25 mouse cellular contexts compared by ENCODE assay signal in genomic region chr11:94244385-94244784, GRCm38 (mm10). TPM values are rescaled to one million over a fixed set of nuclear protein-coding genes. Genes with fewer than 3 reads are reported as not detected.
DNase-seq lines count a peak whose midpoint lies in the region; ATAC-seq and TF ChIP-seq lines count a peak whose summit lies in the region.
"Had no signal": no experiment of that assay in that cellular context is flagged by ENCODE, and none has a peak within 500 bp of the region (broad histone marks: within the 10 kb centered on the region; RNA-seq: fewer than 3 reads in every experiment).

No protein-coding gene starts in this region.

- ATAC-seq in midbrain, postnatal 0 days (ENCODE audit: low FRiP score) = no peak
- ATAC-seq in embryonic facial prominence, embryonic 14.5 days (ENCODE audit: low read depth) = no peak
- no peak for ATAC-seq in hindbrain, embryonic 16.5 days

- no peak overlapping the region for H3K27ac ChIP-seq in midbrain, postnatal 0 days (ENCODE audit: low read depth, low read length)
- H3K27ac ChIP-seq in midbrain, embryonic 10.5 days (replicated peaks) = no peak overlapping the region
- H3K27ac ChIP-seq in embryonic facial prominence, embryonic 14.5 days (replicated peaks; ENCODE audit: low read depth, low read length) = peak overlapping the region; percentile 41; the same call in 1 of the 2 replicates
- H3K27ac ChIP-seq in hindbrain, embryonic 16.5 days (ENCODE audit: low read depth, low read length) = peak overlapping the region; percentile 21
- H3K27ac ChIP-seq: heart, embryonic 13.5 days; liver, embryonic 12.5 days had no signal

- DNase-seq in midbrain, postnatal 0 days (ENCODE audit: low spot score) = peak; percentile 49
- DNase-seq in midbrain, embryonic 10.5 days (ENCODE audit: low spot score) = no peak
- DNase-seq in embryonic facial prominence, embryonic 14.5 days (ENCODE audit: low spot score) = peak; percentile 31
- DNase-seq in retina, embryonic 14.5 days (ENCODE audit: low spot score) = peak; percentile 58
- DNase-seq in B cell, adult 2 months = no peak
- no peak for DNase-seq in kidney, adult 18-20 months
- DNase-seq: cerebellum, adult 9-10 months; gastrocnemius, postnatal 14 days; heart, adult 18-20 months; kidney, adult 9 months; lung, adult 2 months; lung, postnatal 36 days; right cerebral cortex, postnatal 4 days; thymus, postnatal 14 days had no signal

- H3K27me3 ChIP-seq in midbrain, postnatal 0 days (ENCODE audit: insufficient read depth, low read length) = no peaks in the 10 kb centered on the region
- H3K27me3 ChIP-seq in midbrain, embryonic 10.5 days (ENCODE audit: low read depth, poor library complexity, severe bottlenecking) = peaks cover 42% of the 10 kb centered on the region
- no peaks in the 10 kb centered on the region for H3K27me3 ChIP-seq in embryonic facial prominence, embryonic 14.5 days (replicated peaks; ENCODE audit: control insufficient read depth, insufficient read depth, low read length)
- H3K27me3 ChIP-seq in hindbrain, embryonic 16.5 days (replicated peaks; ENCODE audit: control insufficient read depth, insufficient read depth, low read length) = no peaks in the 10 kb centered on the region

- peaks cover 11% of the 10 kb centered on the region; the same call in 1 of the 2 replicates for H3K4me1 ChIP-seq in midbrain, postnatal 0 days (ENCODE audit: insufficient read depth, low read length)
- peaks cover 53% of the 10 kb centered on the region for H3K4me1 ChIP-seq in midbrain, embryonic 10.5 days
- peaks cover 50% of the 10 kb centered on the region for H3K4me1 ChIP-seq in embryonic facial prominence, embryonic 14.5 days (ENCODE audit: control insufficient read depth, insufficient read depth, low read length)
- peaks cover 31% of the 10 kb centered on the region for H3K4me1 ChIP-seq in hindbrain, embryonic 16.5 days (ENCODE audit: control insufficient read depth, insufficient read depth, low read depth, low read length)

- no peaks in the 10 kb centered on the region for H3K9me3 ChIP-seq in midbrain, postnatal 0 days (ENCODE audit: low read length)
- H3K9me3 ChIP-seq in midbrain, embryonic 10.5 days (replicated peaks) = no peaks in the 10 kb centered on the region
- no peaks in the 10 kb centered on the region for H3K9me3 ChIP-seq in embryonic facial prominence, embryonic 14.5 days (ENCODE audit: control insufficient read depth, low read length)
- H3K9me3 ChIP-seq in hindbrain, embryonic 16.5 days (ENCODE audit: control insufficient read depth, low read length) = no peaks in the 10 kb centered on the region
- H3K9me3 ChIP-seq: forebrain, embryonic 10.5 days; heart, embryonic 13.5 days; liver, embryonic 12.5 days had no signal

- no peak overlapping the region for H3K9ac ChIP-seq in midbrain, postnatal 0 days (replicated peaks; ENCODE audit: low read length, poor library complexity, severe bottlenecking)
- H3K9ac ChIP-seq in embryonic facial prominence, embryonic 14.5 days (ENCODE audit: low read depth, low read length) = no peak overlapping the region
- no peak overlapping the region for H3K9ac ChIP-seq in hindbrain, embryonic 16.5 days (ENCODE audit: low read depth, low read length)
- H3K9ac ChIP-seq: heart, embryonic 13.5 days; liver, embryonic 12.5 days had no signal

- no peak for TF ChIP-seq CTCF in midbrain, postnatal 0 days (IDR thresholded peaks at IDR 0.05)

- H3K4me3 ChIP-seq in midbrain, postnatal 0 days (ENCODE audit: low read depth, low read length) = no peak overlapping the region
- H3K4me3 ChIP-seq in midbrain, embryonic 10.5 days = no peak overlapping the region
- H3K4me3 ChIP-seq in embryonic facial prominence, embryonic 14.5 days (ENCODE audit: low read depth, low read length) = no peak overlapping the region
- no peak overlapping the region for H3K4me3 ChIP-seq in hindbrain, embryonic 16.5 days (ENCODE audit: low read length)
- H3K4me3 ChIP-seq: forebrain, embryonic 10.5 days; heart, embryonic 13.5 days; liver, embryonic 12.5 days; myocyte had no signal

- 35% methylated on average over 9 of the region's 9 CpGs for WGBS in midbrain, postnatal 0 days
- WGBS in midbrain, embryonic 10.5 days = 65% methylated on average over 9 of the region's 9 CpGs
- WGBS in embryonic facial prominence, embryonic 14.5 days = 32% methylated on average over 9 of the region's 9 CpGs
- 50% methylated on average over 9 of the region's 9 CpGs for WGBS in hindbrain, embryonic 16.5 days

- no peak overlapping the region for H3K4me2 ChIP-seq in midbrain, postnatal 0 days (ENCODE audit: low read depth, low read length, poor library complexity, severe bottlenecking)
- no peak overlapping the region for H3K4me2 ChIP-seq in embryonic facial prominence, embryonic 14.5 days (ENCODE audit: low read depth, low read length)
- H3K4me2 ChIP-seq in hindbrain, embryonic 16.5 days (ENCODE audit: low read length) = no peak overlapping the region
- H3K4me2 ChIP-seq: heart, embryonic 13.5 days; liver, embryonic 12.5 days had no signal

- no peaks in the 10 kb centered on the region for H3K36me3 ChIP-seq in midbrain, postnatal 0 days (ENCODE audit: insufficient read depth, low read length)
- no peaks in the 10 kb centered on the region for H3K36me3 ChIP-seq in midbrain, embryonic 10.5 days
- H3K36me3 ChIP-seq in embryonic facial prominence, embryonic 14.5 days (ENCODE audit: control insufficient read depth, insufficient read depth, low read length) = no peaks in the 10 kb centered on the region
- H3K36me3 ChIP-seq in hindbrain, embryonic 16.5 days (ENCODE audit: control insufficient read depth, insufficient read depth, low read length) = no peaks in the 10 kb centered on the region
- H3K36me3 ChIP-seq: forebrain, embryonic 10.5 days; heart, embryonic 13.5 days; liver, embryonic 12.5 days had no signal

RNA-seq across cellular contexts. Expression of gene Wfikkn2, which starts 1.4 kb away (rescaled TPM):
- total RNA-seq in midbrain, postnatal 0 days (2014; rRNA removed) = 5.0 and 10.0 TPM in 2 replicates
- 2.6 and 2.7 TPM in 2 replicates for polyA plus RNA-seq in midbrain, postnatal 0 days (2015; fragmentation: Nextera tagmentation; extraction: Ambion mirVana)
- 0.27 and 0.99 TPM in 2 replicates for polyA plus RNA-seq in midbrain, embryonic 10.5 days (2016; fragmentation: Nextera tagmentation; extraction: Ambion mirVana)
- polyA plus RNA-seq in embryonic facial prominence, embryonic 14.5 days (2014; fragmentation: Nextera tagmentation; extraction: Ambion mirVana) = 5.9 and 7.8 TPM in 2 replicates
- 9.3 and 10.2 TPM in 2 replicates for polyA plus RNA-seq in hindbrain, embryonic 16.5 days (2015; fragmentation: Nextera tagmentation; extraction: Ambion mirVana)

RNA-seq across cellular contexts. Expression of gene Tob1, which starts 33.1 kb away (rescaled TPM):
- total RNA-seq in midbrain, postnatal 0 days (2014; rRNA removed) = 15.6 and 20.4 TPM in 2 replicates
- polyA plus RNA-seq in midbrain, postnatal 0 days (2015; fragmentation: Nextera tagmentation; extraction: Ambion mirVana) = 25.5 and 27.9 TPM in 2 replicates
- polyA plus RNA-seq in midbrain, embryonic 10.5 days (2016; fragmentation: Nextera tagmentation; extraction: Ambion mirVana) = 18.4 and 21.6 TPM in 2 replicates
- 33.8 and 40.3 TPM in 2 replicates for polyA plus RNA-seq in embryonic facial prominence, embryonic 14.5 days (2014; fragmentation: Nextera tagmentation; extraction: Ambion mirVana)
- polyA plus RNA-seq in hindbrain, embryonic 16.5 days (2015; fragmentation: Nextera tagmentation; extraction: Ambion mirVana) = 29.1 and 29.2 TPM in 2 replicates

RNA-seq across cellular contexts. Expression of gene Gm21885, which starts 37.3 kb away (rescaled TPM):
- not detected in 2 replicates for total RNA-seq in midbrain, postnatal 0 days (2014; rRNA removed)
- polyA plus RNA-seq in midbrain, postnatal 0 days (2015; fragmentation: Nextera tagmentation; extraction: Ambion mirVana) = not detected in 2 replicates
- polyA plus RNA-seq in midbrain, embryonic 10.5 days (2016; fragmentation: Nextera tagmentation; extraction: Ambion mirVana) = not detected in 2 replicates
- polyA plus RNA-seq in embryonic facial prominence, embryonic 14.5 days (2014; fragmentation: Nextera tagmentation; extraction: Ambion mirVana) = 0.38 TPM in 1 of 2 replicates, not detected in the other
- 0.86 TPM in 1 of 2 replicates, not detected in the other for polyA plus RNA-seq in hindbrain, embryonic 16.5 days (2015; fragmentation: Nextera tagmentation; extraction: Ambion mirVana)
- total RNA-seq: adrenal gland, adult 18-20 months; common myeloid progenitor, adult 5-6 weeks; gastrocnemius, postnatal 14 days; heart, postnatal 25 days; layer of hippocampus, postnatal 14 days; left cerebral cortex, postnatal 10 days had no signal
- polyA plus RNA-seq: forebrain, embryonic 10.5 days; heart, embryonic 13.5 days; liver, embryonic 12.5 days; lung, adult 2 months; myocyte; testis, adult 2 months had no signal

Comparison
In these comparisons a context has a peak if more than half of its experiments do, and no peak if none do; other contexts are left out.
1. DNase-seq: peak in midbrain, postnatal 0 days (single experiment), embryonic facial prominence, embryonic 14.5 days (single experiment) and retina, embryonic 14.5 days (single experiment); none in midbrain, embryonic 10.5 days (single experiment), B cell, adult 2 months (0 of 2) and kidney, adult 18-20 months (single experiment).
2. H3K27ac ChIP-seq: peak in embryonic facial prominence, embryonic 14.5 days (single experiment) and hindbrain, embryonic 16.5 days (single experiment); none in midbrain, postnatal 0 days (single experiment) and midbrain, embryonic 10.5 days (single experiment).